Comparison of ENCODE assay signal across 32 mouse cellular contexts in the genomic region with DNA sequence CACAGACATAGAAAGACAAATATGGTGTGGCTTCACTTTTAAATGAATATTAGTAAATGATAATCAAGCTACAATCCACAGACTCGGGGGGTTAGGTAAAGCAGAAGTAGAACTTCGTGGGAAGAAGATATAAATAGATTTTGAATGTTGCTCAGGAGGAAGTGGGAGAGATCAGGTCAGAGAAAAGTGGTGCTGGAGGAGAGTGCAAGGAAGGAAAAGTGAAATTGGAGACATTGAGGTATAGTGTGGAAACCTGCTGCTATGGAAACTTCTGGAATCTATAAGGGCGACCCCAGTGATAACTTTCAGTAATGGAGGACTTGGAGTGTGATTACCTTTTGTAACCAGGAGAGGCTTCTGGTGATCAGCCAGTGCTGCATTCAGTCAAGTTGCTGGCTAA.
"Had no signal": no experiment of that assay in that cellular context is flagged by ENCODE, and none has a peak within 500 bp of the region (broad histone marks: within the 10 kb centered on the region; RNA-seq: fewer than 3 reads in every experiment).

No protein-coding gene starts in this region.

- DNase-seq: left cerebral cortex, postnatal 4 days; liver; liver, embryonic 13.5 days; liver, postnatal 0 days; lung, adult 18-20 months; lung, adult 2 months; lung, embryonic 14.5 days; lung, postnatal 10 days; lung, postnatal 14 days; lung, postnatal 4 days; midbrain, embryonic 14.5 days had no signal

- H3K4me2 ChIP-seq: limb, embryonic 12.5 days; limb, embryonic 13.5 days; limb, embryonic 15.5 days; liver, embryonic 11.5 days; liver, embryonic 12.5 days; liver, embryonic 13.5 days; liver, embryonic 15.5 days; lung, embryonic 14.5 days; lung, embryonic 15.5 days; midbrain, embryonic 11.5 days; midbrain, embryonic 12.5 days; midbrain, embryonic 13.5 days; midbrain, embryonic 15.5 days; neural tube, embryonic 12.5 days had no signal

- ATAC-seq: liver, embryonic 12.5 days; liver, postnatal 0 days; lung, postnatal 0 days; midbrain, embryonic 13.5 days; midbrain, embryonic 15.5 days; midbrain, embryonic 16.5 days had no signal

- H3K27ac ChIP-seq: left cerebral cortex, adult 2 months; limb, embryonic 10.5 days; limb, embryonic 12.5 days; limb, embryonic 13.5 days; limb, embryonic 15.5 days; liver, embryonic 12.5 days; liver, embryonic 13.5 days; liver, embryonic 14.5 days; liver, embryonic 15.5 days; lung, embryonic 15.5 days; macrophage; midbrain, embryonic 10.5 days; midbrain, embryonic 12.5 days; midbrain, embryonic 13.5 days; midbrain, embryonic 15.5 days; neural tube, embryonic 12.5 days had no signal

- H3K9me3 ChIP-seq: limb, embryonic 10.5 days; limb, embryonic 12.5 days; limb, embryonic 13.5 days; limb, embryonic 15.5 days; liver, embryonic 12.5 days; liver, embryonic 13.5 days; liver, embryonic 15.5 days; lung, embryonic 15.5 days; megakaryocyte, embryonic 14.5 days; midbrain, embryonic 10.5 days; midbrain, embryonic 12.5 days; midbrain, embryonic 13.5 days; midbrain, embryonic 15.5 days; neural tube, embryonic 12.5 days had no signal

- H3K4me1 ChIP-seq: limb, embryonic 10.5 days; limb, embryonic 12.5 days; limb, embryonic 13.5 days; limb, embryonic 15.5 days; liver, embryonic 12.5 days; liver, embryonic 13.5 days; liver, embryonic 15.5 days; lung, embryonic 15.5 days; midbrain, embryonic 10.5 days; midbrain, embryonic 12.5 days; midbrain, embryonic 13.5 days; midbrain, embryonic 15.5 days; neural tube, embryonic 12.5 days had no signal

- H3K9ac ChIP-seq: limb, embryonic 12.5 days; limb, embryonic 13.5 days; limb, embryonic 15.5 days; liver, embryonic 12.5 days; liver, embryonic 13.5 days; liver, embryonic 14.5 days; liver, embryonic 15.5 days; liver, postnatal 0 days; lung, embryonic 14.5 days; lung, embryonic 15.5 days; midbrain, embryonic 12.5 days; midbrain, embryonic 13.5 days; midbrain, embryonic 15.5 days; neural tube, embryonic 12.5 days had no signal

- H3K27me3 ChIP-seq: limb, embryonic 12.5 days; limb, embryonic 13.5 days; limb, embryonic 15.5 days; liver, embryonic 12.5 days; liver, embryonic 13.5 days; liver, embryonic 15.5 days; lung, embryonic 15.5 days; megakaryocyte, embryonic 14.5 days; midbrain, embryonic 12.5 days; midbrain, embryonic 13.5 days; midbrain, embryonic 15.5 days; neural tube, embryonic 12.5 days had no signal

- H3K4me3 ChIP-seq: left cerebral cortex, adult 2 months; limb, embryonic 10.5 days; limb, embryonic 12.5 days; limb, embryonic 13.5 days; limb, embryonic 15.5 days; liver, embryonic 12.5 days; liver, embryonic 13.5 days; liver, embryonic 15.5 days; lung, embryonic 15.5 days; megakaryocyte, embryonic 14.5 days; midbrain, embryonic 10.5 days; midbrain, embryonic 12.5 days; midbrain, embryonic 13.5 days; midbrain, embryonic 15.5 days; myocyte; neural tube, embryonic 12.5 days had no signal

- H3K36me3 ChIP-seq: limb, embryonic 10.5 days; limb, embryonic 12.5 days; limb, embryonic 13.5 days; limb, embryonic 15.5 days; liver, embryonic 12.5 days; liver, embryonic 13.5 days; liver, embryonic 15.5 days; lung, embryonic 15.5 days; midbrain, embryonic 10.5 days; midbrain, embryonic 12.5 days; midbrain, embryonic 13.5 days; midbrain, embryonic 15.5 days; neural tube, embryonic 12.5 days had no signal
